Mouse (Mus musculus): ENCODE measurements around the gene Nit2. TPM values are rescaled to one million over a fixed set of nuclear protein-coding genes. Genes with fewer than 3 reads are reported as not detected.

Nit2 gene
- total RNA-seq, 2 experiments from 2014 or later: 14.8 to 16.3 TPM

- intact Hi-C loops (cut with DNase I): no loop called here
- DNase-seq (ENCODE audit: low spot score in 2 of 2): no peak
Observed at GRCm38 (mm10) chr16:57117562-57117961, 49.6 kb downstream of the Nit2 start.

GRCm38 (mm10) chr16:57116066-57116465 is 51.1 kb downstream of the Nit2 start:
- peak in 1 of 2 experiments; percentile 4 for DNase-seq (ENCODE audit: low spot score in 2 of 2)
- intact Hi-C loops (cut with DNase I): no loop called here

Other genes starting within 250 kb of the Nit2 start
- 1 to 10 TPM; 1.8 to 4.4 TPM for gene Lnp1, start 239.3 kb downstream of the Nit2 start, total RNA-seq (2021)
- not detected for gene Tmem45a2, start 96.0 kb downstream of the Nit2 start, total RNA-seq (2021)
- gene Tomm70a, start 45.6 kb downstream of the Nit2 start, total RNA-seq (2021): 100 to 1,000 TPM; 105 to 110 TPM
- 10 to 100 TPM; 40.6 to 48.6 TPM for gene Tbc1d23, start 64.2 kb upstream of the Nit2 start, total RNA-seq (2021)
- gene Tmem30c, start 125.5 kb upstream of the Nit2 start, total RNA-seq (2021): under 1 TPM; 0.18 to 0.53 TPM
- 1 to 10 TPM; 3.0 to 3.5 TPM for gene Filip1l, start 185.8 kb upstream of the Nit2 start, total RNA-seq (2021)